Mouse (Mus musculus): ENCODE measurements around the gene Fbxo24.

DNA sequence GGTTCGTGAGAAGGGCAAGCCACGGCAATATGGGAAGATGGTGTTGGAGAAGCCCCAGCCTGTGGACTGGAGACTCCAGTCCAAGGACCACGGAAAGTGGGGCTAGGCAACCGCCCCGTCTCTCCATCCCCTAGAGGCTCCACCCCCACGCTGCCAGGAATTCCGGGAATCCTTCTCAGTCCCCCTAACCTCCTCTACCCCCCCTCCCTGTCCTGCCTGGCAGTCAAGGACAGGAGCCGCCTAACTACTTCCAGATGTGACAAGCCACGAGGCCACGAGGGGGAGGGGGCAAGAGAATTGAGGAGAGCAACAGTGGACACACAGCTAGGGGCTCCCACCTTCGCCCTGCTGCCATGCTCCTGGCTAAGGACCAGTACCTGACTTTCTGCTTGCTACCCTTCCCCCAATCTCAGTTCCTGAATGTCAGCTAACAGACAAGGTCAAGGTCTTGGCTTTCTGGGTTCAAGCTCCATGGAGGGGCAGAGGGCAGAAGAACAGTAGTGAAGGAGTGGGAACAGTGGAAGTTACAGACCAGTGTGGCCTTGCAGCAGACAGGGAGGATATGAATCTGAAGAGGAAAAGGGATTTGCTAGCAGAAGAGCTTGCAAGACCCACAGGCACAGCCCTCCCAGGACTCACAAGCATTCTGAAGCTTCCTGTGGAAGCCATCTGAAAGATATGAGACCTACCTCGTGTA, 18.1 kb downstream of the Fbxo24 start:
- TF ChIP-seq CTCF (conservative IDR thresholded peaks at IDR 0.05; ENCODE audit: low read length) (no peak), NANOG (IDR thresholded peaks at IDR 0.05; ENCODE audit: borderline replicate concordance, low read length) (no peak)
